Mouse (Mus musculus) left cerebral cortex, adult 2 months (tissue): ENCODE measurements around the gene Spg7. TPM values are rescaled to one million over a fixed set of nuclear protein-coding genes. Genes with fewer than 3 reads are reported as not detected.
"Not testable (repeated sequence)": the region's sequence is repeated elsewhere in the genome, so short reads cannot be mapped to it uniquely, and the experiment has no call there.

Experiments used
- DNase-seq, 2 experiments: peaks; one replicate each; pipeline ENCODE4 v3.0.0; 2021 to 2022; ENCODE audit warnings: low spot score in 2 of 2, mixed read lengths in 1 of 2; ENCODE audit errors: extremely low spot score in 1 of 2
- H3K27ac ChIP-seq: fragments of 200-600 bp; 2 replicates; pipeline ENCODE4 v1.8.1; 2022
- H3K4me3 ChIP-seq: fragments of 200-600 bp; 2 replicates; pipeline ENCODE4 v1.8.1; 2022
- CTCF ChIP-seq: fragments of 200-600 bp; IDR thresholded peaks from 2 replicates; pipeline ENCODE4 v1.8.1; 2022; ENCODE audit warnings: antibody characterized with exemption, mild to moderate bottlenecking, moderate library complexity
- intact Hi-C: fragments of 180-260 bp; cut with DNase I; formaldehyde crosslinking; loops from one replicate; pipeline ENCODE4 v1.15.1; 2025
- total RNA-seq, 2 experiments: library from RNA; stranded (reverse); gene quantifications; 2 replicates each; pipeline ENCODE4 v1.2.3; 2021

Gene Spg7
- total RNA-seq, 2 experiments from 2014 or later, result 66.2 to 68.8 TPM

DNA sequence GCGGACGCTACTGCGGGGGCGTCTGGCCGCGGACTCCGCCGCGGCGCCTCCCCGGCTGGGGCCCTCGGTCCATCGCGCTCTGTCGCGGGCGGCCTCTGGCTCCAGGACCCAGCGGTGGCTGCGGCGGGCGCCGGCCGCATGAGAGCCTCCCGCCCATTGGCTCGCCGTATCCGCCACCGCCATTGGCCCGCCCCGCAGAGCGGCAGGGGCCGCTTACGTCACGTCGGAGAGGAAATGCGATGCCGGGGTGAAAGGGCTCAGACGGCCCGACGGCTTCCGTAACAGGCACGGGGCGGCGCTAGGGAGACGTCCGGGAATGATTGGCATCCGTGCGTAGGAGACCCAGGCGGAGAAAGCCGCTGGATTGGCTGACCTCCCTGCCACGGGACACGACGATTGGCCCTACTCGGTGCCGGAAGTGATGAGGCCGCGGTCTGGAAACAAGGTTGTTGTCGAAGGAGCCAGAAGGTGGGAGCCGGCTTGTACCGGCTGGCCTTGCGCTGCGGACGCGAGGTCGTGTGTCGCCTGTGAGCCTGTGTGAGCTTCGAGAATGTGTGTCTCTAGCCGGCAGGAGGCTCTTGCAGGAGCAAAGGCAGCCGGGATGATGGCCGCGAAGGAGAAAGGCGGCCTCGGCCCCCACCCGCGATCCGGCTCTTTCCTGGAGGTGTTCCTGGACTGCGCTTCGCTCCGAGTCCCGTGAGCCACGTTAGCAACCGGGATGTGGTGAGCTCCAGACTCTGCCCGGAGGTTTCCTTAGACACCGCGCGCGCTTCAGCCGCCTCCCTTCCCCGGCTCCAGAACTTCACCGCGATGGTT lies 20.4 kb upstream of the Spg7 start, which contains the start of gene Ankrd11:
TSS of gene Ankrd11 (minus strand) at position 120 of the 816 bp plus-strand sequence.
- H3K4me3 ChIP-seq, result peak within 1 kb of the TSS; percentile 98
- peak; percentile 34 for TF ChIP-seq CTCF
- DNase-seq, result peak; percentile 100
- H3K27ac ChIP-seq, result peak within 1 kb of the TSS; percentile 98
- intact Hi-C loops, result loop anchor here (1.0 kb wide), 2 partner anchors 23 to 136 kb away; no protein-coding TSS in a partner anchor

DNA sequence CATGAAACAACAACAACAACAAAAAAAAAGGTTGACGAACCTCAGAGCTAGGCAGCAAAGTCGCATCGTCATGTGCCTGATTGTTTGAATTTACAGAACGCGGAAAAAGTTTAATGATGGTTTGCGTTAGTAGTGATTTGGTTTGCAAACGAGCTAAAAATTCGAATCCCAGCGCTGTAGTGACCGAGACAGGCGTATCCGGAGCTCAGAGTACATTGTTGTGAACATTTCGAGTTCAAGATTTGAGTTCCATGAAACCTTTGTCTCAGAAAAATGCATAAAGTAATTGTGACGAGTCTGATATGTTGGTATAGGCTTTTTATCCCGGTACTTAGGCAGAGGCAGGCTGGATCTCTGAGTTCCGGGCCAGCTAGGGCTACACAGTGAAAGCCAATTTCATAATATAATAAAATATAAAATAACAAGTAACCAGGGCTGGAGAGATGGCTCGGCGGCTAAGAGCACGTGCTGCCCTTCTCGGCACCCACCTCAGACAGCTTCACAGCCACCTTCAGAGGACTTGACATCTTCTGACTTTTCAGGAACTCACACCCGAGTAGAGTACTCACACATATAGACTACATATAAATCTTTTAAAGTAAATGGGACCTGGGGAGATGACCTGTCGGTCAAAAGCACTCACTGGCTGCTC lies 19.6 kb upstream of the Spg7 start:
- no peak for TF ChIP-seq CTCF
- peak overlapping the region; percentile 98 for H3K4me3 ChIP-seq
- peak overlapping the region; percentile 98 for H3K27ac ChIP-seq
- DNase-seq, result no peak
- intact Hi-C loops, result loop anchor here (1.0 kb wide), 2 partner anchors 22 to 137 kb away; no protein-coding TSS in a partner anchor

DNA sequence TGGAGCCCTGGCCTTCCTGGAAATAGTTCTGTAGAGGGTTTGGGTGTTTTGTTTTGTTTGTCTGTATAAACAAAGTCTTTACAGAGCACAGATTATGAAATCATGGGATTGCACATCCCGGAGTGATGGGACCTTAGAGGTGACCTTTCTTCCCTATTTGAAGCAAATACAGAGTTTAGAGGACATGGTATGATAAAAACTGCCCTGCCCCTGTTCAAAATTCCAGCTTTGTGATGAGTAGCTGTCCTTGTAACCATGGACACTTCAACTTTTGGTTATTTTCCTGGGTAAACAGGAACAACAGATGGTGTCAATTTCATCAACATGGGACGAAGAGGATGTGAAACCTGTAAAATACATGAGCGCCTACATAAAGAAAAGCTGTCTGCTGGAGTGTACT lies 18.8 kb upstream of the Spg7 start:
- intact Hi-C loops, result no loop called here

DNA sequence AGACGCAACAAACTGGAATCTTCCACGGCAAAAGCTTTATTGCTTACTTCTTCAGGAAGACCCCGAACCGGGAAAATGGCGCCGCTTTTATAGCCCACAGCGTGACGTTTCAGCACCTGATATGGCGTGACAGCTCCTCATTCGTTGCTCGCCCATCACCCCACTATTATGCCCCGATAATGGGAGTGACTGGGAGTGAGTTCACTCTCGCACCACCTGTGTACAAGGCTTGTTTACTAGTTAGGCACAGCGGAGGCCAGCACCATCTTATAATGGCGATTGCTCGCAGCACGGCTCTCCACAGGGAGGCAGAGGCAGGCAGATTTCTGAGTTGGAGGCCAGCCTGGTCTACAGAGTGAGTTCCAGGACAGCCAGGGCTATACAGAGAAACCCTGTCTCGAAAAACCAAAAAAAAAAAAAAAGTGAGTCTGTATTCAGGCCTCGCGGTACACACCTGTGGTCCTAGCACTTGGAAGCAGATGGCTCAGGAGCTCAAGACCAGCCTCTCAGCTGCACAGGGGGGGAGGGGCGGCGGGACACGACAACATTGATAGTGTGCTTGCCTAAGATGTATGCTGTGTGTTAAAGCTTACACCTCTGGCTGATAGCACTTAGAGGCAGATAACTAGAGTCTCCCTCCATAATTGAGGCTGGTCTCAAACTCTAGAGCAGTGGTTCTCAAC lies 17.9 kb upstream of the Spg7 start:
- intact Hi-C loops, DNase-seq: not testable (repeated sequence)

More for the DNA sequence above, 18.8 kb upstream of the Spg7 start:
- DNase-seq, result no peak
- Histone ChIP-seq H3K4me3 (no peak overlapping the region), H3K27ac (no peak overlapping the region)
- no peak for TF ChIP-seq CTCF

DNA sequence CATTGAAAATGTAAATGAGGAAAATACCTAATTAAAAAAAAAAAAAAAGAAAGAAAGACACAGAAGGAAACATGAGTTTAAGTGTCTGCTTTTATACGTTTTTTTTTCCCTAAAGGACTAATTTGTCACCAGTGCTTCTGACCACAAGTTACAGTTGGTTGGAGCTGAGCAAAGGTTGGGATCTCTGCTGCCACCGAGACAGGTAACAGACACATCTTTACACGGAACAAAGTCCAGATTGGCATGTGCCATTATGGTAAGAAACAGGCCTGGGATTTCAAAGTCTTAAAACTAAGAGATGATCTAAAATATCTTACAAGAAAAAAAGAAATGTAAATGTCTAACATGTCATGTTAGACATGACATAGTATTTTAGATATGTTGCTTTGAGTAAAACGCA lies 16.0 kb upstream of the Spg7 start:
- no peak for DNase-seq
- Histone ChIP-seq H3K27ac (no peak overlapping the region), H3K4me3 (no peak overlapping the region)
- intact Hi-C loops, result no loop called here
- no peak for TF ChIP-seq CTCF

More for the DNA sequence above, 17.9 kb upstream of the Spg7 start:
- not testable (repeated sequence) for H3K4me3 ChIP-seq, H3K27ac ChIP-seq

DNA sequence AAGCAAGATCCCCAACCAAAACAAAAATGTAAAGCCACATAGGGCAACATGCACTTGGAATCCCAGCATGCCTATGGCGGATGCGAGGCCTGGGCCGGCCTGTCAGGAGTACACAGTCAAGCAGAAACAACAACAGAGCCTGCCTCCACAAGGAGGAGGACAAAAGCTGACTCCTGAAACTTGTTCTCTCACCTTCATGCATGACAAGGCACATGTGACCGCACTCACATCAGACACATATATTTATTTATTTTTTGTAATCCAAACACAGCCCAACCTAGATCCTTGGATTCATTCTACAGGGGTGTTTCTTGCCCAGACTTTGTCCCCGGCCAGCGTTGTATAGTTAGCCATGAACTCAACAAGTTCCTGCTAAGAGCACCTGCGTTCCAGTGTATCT lies 14.9 kb upstream of the Spg7 start:
- DNase-seq, result no peak
- TF ChIP-seq CTCF, result no peak
- intact Hi-C loops, result no loop called here
- no peak overlapping the region for H3K27ac ChIP-seq
- H3K4me3 ChIP-seq, result no peak overlapping the region

DNA sequence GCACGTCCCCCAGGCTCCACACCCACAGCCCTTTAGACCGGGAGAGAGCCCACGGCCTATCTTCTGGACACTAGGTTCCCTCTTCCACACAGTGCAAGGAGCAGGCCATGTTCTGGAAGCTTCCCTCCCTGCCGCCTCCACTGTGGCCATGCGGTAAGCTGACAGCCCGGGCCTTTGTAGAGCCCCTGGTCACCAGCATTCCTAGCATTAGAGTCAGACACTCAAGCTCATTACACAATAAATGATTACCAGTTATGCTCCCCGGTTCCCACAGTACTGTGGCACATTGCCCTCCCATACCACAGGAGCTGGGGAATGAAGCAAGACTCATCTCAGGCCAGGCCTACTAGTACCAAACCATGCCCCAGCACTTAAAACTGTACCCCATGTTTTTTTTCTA lies 14.3 kb upstream of the Spg7 start:
- intact Hi-C loops, result no loop called here
- Histone ChIP-seq H3K27ac (no peak overlapping the region), H3K4me3 (no peak overlapping the region)
- no peak for TF ChIP-seq CTCF
- DNase-seq, result no peak

DNA sequence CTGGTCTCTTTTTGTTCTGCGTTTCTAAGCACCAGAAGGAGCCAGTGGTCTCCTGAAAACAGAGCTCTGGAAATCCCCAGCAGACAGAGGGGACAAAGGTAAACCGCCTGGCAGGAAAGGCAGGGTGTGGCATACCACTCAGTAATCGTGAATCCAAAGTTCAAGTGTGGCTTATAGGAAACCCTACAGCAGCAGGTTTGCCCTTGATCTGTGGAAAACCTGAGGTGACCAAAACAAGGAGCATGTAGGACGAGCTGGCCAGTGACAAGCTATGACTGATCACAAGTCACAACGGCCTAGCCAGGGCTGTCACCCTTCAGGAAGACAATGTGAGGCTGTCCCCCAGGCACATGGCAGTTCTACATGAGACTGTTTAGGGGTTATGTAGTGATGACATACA lies 11.3 kb upstream of the Spg7 start:
- no peak for TF ChIP-seq CTCF
- intact Hi-C loops, result no loop called here
- DNase-seq, result no peak
- no peak overlapping the region for H3K4me3 ChIP-seq
- H3K27ac ChIP-seq, result no peak overlapping the region

DNA sequence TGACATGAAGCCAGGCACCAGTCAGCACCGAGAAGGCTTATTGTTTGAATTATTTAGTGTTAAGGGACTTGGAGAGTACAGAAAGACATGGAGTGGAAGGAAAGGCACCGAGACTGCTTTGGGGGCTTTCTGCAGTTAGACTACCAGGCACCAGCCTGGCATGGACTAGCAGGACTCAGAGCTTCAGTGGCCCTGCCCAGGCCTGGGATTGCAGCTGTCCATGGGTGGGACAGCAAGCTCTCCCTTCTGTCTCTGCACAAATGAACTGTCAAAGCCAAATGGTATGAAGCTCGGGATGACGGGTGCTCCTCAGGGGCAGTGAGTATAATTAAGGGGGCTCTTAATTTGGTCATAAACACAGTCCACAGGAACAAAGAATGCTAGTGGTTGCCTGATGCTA lies 1.3 kb downstream of the Spg7 start:
- no peak overlapping the region; the same call in 1 of the 2 replicates for H3K27ac ChIP-seq
- peak overlapping the region; percentile 62 for H3K4me3 ChIP-seq
- no peak for TF ChIP-seq CTCF
- no peak for DNase-seq
- intact Hi-C loops, result no loop called here

DNA sequence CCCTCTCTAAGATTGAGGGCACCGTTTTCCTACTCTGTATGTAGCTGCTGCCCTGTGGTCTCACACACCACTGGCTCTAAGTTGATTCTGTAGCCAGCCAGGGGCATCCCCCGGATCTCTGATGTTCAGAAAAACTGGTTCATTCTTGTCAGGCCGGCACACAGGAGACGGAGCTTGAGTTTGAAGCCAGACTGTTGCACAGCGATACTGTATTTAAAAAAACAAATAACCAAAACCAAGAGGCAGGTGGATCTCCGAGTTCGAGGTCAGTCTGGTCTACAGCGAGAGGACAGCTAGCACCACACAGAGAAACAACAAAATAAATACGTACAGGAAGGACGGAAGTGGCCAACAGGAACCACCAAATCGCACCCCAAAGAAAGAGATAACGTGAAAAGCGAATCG lies 2.1 kb downstream of the Spg7 start:
- DNase-seq, result peak; percentile 15 to 17
- Histone ChIP-seq H3K4me3 (peak overlapping the region; percentile 62), H3K27ac (peak overlapping the region; percentile 97)
- intact Hi-C loops, result loop anchor here (1.0 to 5.0 kb wide), 3 partner anchors 23 to 458 kb away; partner anchors contain the start of gene Ankrd11
- no peak for TF ChIP-seq CTCF

DNA sequence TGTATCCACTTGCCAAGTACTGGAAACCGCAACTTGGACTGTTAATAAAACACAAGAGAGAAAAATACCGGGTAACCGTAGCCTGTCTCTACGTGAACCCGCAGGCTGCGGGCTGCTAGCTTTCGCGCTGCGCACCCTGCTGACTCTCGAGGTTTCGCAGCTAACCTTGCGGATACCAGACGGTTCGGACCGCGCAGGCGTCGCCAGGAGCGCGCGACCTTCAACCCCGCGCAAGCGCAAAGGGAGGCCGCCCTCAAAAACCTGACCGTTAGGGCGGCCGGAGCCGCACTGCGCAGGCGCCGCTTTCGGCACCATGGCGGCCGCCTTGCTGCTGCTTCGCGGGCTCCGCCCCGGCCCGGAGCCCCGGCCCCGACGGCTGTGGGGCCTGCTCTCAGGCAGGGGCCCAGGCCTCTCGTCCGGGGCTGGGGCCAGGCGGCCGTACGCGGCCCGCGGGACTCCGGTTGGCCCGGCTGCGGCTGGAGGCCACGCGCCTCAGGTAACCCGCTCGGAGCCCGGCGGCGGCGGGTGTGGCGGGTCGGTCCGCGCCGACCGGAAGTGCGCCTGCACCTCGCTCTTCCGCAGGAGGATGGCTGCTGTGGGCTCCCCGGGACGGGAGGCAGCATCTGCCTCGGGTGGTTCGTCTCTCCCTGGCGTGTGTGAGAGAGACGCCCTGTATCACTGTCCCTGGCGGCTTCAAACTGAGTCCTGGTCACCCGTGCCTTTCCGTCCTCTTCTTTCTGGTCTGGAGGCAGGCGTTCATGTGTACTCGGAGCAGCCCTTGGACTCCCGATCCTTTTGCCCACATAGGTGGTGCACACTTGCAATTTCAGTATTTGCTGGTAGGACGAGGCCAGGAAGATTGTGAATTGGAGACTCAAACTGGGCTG lies 2.7 kb downstream of the Spg7 start:
- TF ChIP-seq CTCF, result peak; percentile 53
- intact Hi-C loops, result loop anchor here (1.0 to 5.0 kb wide), 3 partner anchors 23 to 458 kb away; partner anchors contain the start of gene Ankrd11
- Histone ChIP-seq H3K27ac (peak overlapping the region; percentile 97), H3K4me3 (peak overlapping the region; percentile 62)
- DNase-seq, result peak; percentile 95 to 96
